Mouse (Mus musculus) kidney, adult 11 months (tissue): Measurements from ENCODE around the gene Bach2.

Source experiments
- DNase-seq: peaks from one replicate; pipeline ENCODE4 v3.0.0; 2022

Gene Bach2

DNA sequence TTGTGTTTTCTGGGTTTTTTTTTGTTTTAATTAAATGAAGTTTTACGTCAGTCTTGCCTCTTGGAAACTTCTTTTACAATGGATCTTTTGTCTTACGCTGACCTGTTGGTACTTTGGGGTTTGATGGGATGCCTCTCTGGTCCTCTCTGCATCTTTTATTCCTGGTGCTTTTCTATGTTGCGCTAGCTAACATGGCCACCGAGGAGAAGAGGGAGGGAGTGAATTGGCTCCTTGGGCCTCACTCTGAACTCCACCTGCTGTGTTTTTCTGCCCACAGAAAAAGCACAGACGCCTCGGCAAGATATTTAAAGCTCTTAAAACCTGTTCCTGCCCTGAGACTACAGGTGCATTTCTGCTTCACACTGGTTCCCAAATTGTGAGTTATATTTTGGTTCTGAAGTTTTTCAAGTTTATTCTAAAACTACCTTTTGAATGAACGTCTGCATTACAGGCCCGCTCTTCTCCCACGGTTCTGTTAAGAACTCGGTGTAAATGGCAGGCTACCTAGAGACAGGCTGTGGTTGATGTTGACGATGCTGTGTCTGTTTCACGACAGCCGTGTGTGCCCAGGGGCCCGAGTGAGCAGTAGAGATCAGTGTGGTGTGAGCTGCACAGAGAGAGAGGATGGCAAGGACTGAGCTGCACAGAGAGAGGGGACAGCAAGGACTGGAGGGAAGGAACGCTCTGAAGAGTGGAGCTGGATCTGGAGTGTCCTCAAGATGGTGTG is 13.5 kb downstream of the Bach2 start:
- DNase-seq = no peak

DNA sequence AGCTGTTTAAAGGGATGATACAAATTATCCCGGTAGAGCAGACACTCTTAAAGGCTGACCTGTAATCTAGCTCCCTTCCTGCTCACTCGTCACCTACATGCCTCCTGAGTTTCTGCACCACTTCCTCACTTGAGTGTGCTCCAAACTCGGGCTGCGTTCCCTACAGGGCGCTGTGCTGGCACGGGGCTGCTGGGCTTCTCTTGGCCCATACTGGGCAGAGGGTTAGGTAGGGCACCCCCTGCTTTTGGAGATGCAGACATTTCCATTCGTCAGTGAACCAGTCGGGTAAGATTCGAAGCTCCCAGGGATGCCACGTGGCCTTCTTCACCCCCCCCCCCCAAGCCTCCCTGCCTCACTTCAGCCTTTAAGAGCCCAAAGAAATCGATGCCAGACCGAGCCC is 19.1 kb downstream of the Bach2 start:
- no peak for DNase-seq

DNA sequence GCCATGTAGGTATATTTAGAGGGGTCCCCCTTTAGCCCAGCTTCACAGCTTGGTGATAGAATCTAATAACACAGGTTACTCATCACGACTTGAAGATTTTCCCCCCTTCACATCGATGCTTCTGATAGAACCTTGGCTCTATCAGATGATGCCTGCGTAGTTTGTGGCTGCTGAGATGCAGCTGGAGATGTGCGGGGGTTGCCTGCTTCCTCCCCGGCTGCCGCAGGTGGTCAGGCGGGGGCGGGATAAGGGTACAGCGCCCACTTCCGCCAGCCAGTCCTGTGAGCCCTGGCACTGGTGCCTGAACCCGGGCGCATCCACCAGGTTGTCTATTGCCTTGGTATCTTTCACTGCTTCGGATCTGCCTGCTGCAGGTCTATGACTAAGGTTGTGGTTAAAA is 19.5 kb downstream of the Bach2 start:
- no peak for DNase-seq

DNA sequence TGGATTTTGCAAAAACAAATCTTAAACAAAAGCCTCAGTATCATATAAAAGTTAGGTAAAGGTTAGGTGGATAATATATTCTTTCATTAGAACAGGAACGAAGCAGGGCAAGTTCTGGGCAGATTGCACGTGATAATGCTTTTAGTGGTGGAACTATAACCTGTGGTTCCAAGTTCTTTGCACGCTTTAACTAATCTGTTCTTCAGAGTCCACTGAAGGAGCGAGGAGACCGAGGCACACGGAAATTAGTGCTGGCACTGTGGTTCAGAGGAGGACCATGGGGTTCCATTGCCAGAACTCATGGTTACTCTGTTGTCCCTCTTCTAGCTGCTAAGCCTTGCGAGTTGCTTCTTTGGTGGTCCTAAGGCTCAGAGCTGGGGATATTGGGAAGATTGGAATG is 20.0 kb downstream of the Bach2 start:
- DNase-seq = no peak

DNA sequence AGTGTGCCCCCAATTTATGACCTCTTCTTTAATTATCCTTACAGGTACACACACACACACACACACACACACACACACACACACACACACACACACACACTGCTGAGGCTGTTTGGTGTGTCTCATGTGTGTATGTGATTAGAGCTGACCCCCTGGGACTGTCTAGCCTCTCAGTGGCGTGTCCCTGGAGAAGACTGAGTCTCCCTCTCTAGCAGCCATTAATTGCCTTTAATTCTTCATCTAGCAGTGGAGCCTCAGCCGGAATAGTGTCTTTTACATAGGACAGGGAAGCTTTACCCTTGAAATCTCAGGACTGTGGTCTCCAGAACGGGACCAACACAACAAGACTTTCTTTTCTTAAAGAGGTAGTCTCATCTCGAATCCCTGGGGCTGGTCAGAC is 22.3 kb downstream of the Bach2 start:
- DNase-seq = no peak

DNA sequence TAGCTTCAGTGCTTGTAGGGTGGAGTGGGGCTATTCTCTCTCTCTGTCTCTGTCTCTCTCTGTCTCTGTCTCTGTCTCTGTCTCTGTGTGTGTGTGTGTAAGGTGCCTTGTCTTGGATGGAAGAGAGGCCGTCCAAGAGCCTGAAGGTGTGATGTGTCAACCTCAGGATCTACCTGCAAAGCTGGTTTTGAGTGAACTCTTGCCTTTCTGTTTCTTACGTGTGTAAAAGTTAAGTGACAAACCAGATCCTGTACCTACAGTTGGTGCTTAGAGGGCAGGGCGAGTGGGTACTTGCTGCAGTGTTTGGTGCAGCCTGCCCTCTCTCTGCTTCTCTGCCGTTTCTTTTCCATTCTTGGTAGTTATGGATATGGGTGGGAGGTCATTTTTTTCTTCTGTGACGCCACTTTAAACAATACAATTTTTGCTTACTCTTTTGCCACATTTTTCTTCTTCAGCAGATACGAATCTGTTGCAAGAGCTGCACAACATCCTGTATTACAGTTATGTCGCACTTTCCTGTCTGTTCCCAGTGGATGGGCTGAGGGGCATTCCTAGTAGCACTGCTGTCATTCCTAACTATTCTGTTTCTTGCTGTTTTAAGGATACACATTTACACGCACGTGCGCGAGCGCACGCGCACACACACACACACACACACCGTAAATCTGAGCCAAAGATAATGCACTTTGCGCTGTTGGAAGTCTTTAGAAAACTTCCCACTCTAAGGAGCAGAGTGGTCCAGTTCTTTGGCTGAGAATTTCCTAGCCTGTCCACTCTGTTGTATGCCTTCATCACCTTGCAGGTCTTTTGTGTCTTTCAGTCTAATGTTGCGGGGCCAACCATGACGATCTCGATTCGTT is 24.5 kb downstream of the Bach2 start:
- DNase-seq = no peak

DNA sequence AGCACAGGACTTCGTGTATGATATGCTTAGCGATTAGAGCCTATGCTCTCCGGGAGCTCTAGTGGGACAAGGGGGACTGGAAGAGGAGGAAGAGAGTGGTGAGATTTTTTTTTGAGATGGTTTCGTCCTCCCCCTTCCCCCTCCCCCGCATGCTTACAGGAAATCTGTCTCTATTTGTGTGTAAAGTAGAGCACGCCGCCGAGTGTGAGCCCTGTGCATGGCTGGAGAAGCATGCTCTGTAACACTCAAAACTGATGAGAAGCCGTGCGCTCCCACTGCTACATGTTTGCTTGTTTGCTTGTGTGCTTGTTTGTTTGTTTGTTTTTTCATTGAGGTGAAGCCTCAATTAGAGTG is 25.1 kb downstream of the Bach2 start:
- DNase-seq = no peak

DNA sequence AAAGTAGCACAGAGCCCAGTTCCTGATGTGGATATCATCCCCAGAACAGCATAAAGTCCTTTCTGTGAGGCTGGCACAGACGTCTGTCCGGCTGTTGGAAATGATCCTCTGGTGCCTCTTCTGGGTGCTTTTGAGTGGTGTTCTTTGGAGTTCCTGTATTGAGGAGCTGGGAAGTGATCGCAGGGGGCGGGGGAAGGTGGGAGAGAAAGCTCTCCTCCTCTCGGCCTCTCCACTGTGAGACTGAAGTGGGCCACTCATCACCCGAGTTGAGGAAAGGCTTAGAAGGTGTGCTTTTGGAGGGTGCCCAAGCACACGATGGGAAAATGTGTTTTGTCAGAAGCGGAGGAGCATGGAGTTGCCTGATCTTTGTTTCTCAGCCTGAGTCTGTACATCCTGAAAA is 26.3 kb downstream of the Bach2 start:
- no peak for DNase-seq

DNA sequence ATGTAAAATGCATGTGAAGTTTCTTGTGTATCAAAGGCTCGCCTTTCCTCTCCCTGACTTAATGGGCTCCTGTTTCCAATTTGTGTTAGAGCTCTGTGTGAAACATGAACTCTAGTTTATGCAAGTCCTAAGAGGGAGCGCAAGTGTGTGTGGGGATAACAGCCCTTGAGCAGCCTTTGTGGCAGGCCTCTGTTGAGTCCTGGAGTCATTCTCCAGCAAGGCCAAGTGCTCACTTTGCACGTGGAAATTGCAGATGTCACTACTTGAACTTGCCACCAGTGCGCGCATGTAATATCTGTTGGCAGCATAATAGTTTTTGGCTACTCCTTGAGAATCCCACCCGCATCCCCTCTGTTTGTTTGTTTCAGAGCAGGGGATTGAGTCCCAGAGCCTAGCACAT is 28.1 kb downstream of the Bach2 start:
- no peak for DNase-seq

DNA sequence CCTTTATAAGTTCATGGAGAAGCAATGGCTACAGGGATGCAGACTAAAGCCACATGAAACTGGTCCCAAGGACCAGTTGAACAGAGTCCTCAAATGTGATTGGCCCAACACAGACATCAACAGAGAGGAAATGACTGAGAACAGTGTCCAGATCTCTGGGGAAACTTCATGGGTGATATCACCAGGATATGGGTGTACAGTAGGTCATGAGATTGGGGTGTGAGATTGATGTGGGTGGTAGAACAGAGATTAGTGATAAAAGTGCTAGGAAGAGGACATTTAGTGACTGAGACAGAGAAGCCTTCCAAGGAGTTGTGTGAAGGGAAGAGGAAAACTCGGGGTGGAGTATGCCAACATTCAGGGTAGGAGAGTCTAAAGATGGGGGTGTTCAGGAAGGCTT is 29.4 kb downstream of the Bach2 start:
- no peak for DNase-seq

DNA sequence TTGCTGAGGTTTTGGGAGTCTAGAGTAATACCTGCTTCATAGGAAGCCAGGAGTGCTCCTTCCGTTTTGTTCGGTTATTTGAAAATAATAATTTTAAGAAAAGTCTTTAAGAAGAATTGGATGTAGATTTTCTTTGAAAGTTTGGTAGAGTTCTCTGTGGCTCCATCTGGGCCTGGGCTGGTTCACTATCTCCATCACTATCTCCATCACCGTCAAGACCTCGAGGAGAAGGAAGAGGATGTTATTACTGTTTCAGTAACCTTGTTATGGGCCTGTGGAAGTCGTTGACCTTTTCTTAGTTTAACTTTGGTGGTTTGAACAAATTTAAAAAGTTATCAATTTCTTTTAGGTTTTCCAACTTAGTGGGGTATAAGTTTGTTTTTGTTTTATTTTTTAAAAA is 33.8 kb downstream of the Bach2 start:
- no peak for DNase-seq

DNA sequence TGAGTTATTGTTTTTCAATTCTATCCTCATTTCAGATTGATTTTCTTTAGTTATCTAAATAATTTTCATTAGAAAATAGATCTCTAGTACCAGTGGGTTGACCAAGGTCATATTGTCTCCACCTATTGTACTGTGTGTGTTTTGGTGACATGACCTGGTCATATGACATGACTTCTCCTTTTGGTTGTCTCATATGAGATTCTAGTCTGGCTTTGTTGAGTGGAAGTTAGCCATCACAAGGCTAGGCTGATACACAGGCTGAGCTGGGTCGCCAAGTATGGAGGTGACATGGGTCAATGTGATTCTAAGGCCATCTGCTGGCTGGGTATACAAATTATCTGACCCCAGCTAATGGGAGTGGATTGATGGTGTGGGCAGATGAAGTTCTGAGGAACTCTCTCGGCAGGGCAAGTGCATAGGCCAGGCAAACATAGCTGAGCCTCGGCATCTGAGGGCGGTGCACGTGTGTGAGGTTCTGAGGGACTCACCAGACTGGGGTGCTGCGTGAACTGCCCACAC is 36.2 kb downstream of the Bach2 start:
- DNase-seq = no peak

DNA sequence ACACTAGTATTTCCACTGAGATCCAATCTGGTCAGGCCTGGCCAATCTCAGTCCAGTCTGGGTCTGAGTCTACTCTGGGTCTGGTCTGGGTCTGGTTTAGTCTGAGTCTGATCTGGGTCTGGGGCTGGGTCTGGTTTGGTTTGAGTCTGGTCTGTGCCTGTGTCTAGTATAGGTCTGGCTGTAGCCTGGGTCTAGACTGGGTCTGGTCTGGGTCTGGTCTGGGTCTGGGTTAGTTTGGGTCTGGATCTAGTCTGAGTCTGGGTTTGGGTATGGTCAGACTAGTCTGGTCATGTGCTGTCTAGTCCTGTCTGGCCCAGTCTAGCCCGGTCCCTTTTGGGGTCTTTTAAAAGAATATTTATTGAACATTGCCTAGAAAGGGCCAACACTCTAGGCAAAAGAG is 41.2 kb downstream of the Bach2 start:
- DNase-seq = no peak

DNA sequence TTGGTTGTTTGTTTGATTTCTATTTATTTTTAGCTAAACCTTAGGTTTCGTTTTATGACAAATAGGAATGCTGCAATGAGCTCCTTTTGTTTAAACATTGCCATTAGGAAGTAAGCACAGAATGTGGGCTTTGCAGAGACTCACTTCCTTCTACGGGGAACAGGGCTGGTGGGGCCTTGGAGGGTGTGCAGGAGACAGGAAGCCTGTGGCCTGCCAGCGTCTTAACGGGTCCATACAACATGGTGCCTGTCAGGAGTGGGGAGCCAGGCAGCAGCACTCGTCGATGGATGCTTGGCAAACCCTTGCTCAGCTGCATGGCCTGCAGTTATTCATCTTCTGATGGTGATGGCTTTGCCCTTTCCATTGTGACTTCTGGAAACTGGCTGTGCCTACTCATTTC is 41.8 kb downstream of the Bach2 start:
- DNase-seq = no peak

DNA sequence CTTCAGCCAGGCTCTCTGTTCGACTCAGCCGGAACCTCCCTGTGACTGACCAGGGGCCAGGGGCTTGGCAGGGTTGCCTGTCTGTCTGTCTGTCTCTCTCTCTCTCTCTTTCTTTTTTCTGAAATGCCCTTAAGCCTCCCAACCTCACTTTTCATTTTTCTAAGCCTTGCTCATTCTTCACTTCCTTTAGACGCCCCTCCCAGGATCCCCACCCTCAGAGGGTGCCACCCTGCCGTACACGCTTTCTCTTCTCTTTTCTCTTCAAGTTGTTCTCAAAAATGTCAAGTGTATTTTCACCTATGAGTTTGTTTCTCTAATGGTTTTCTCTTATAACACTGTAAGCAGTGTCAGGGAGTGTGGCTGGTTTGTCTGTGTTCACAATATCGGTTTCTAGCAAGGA is 42.7 kb downstream of the Bach2 start:
- DNase-seq = no peak

DNA sequence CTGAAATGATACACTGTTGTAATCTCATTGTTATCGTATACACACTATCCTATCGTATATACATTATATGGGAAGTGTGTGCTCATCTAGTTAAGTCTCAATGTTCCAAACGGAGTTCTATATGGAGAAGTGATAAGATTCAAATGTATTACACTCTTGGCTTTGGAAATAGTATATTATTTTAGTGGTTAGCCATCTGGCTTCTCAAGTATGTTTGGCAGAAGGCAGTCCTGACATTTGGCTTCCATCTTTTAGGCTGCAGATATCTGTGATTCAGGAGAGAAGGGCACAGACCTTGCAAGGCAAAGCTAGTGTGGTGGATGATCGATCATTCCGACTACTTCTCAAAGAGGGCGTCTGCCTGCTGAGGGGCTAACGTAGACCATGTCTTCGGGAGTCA is 47.8 kb downstream of the Bach2 start:
- DNase-seq = no peak

DNA sequence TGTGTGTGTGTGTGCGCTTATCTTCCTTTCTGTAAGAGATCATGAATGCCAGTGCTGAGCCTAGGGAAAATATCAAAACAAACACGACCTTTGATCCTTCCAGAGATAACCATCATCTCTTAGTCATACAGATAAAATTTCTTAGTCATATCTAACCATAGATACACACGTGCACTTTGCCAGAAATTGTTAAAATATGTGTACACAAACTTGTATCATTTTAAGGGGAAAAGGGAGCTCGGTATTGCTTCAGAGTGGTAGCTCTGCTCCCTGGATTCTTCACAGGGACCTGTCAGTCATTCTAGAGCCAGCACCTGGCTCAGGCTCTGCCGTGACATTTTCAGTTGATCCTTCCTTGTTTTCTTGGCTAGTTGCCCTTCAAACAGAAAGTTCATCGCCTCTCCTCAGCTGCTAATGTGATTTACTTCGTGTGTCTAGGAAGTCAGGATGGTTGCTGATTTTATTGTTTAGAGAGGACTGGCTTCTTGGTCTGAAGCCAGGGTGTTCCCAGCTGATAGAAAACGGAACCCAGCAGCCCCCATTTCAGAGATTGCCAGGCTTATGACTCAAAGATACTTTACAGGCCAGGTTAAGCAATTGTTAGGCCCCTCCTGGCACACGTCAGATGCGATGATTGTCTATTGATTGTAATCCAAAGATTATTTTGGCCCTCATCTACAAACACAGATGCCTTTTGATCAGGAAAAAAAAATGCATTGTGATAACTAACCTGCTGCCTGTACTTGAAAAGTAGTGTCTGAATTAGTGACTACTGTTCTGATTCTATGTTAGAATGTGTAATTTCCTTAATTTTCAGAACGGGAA is 49.6 kb downstream of the Bach2 start:
- DNase-seq = peak; percentile 68

DNA sequence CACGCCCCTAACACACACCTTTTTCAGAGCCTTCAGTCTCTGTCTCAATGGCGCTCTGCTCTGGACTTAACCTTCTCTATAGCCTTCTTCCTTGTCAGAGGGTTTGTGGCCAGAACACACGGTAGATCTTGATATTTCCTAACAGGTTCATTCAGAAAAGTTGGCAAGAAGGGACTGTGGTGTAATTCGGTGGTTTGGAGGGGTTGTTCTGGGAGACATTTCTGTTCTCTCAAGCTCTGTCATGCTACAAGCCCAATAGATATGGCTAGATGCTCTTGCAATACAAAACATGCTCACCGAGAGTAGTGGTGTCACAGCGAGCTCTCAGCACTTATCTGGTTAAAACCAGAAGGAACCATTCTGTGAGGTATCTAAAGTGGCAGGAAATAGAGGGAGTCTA is 51.2 kb downstream of the Bach2 start:
- no peak for DNase-seq

DNA sequence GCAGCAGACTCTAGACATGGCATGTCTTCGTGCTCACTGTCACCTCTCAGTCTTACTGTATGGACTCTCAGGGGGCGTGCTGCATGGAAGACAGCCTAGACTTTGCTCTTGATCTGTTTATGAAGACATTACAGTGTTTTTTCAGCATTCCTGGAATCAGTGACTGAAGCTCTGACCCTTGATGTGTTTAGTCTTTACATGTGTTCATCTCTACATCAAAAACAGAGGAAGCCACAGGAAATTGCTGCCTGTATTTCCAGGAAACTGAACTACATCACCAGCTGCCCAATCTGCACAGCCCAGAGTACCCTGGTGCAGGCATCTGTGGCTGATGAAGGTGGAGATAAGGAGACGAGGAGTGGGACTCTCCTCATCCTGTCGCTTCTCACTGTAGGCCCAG is 52.8 kb downstream of the Bach2 start:
- no peak for DNase-seq

DNA sequence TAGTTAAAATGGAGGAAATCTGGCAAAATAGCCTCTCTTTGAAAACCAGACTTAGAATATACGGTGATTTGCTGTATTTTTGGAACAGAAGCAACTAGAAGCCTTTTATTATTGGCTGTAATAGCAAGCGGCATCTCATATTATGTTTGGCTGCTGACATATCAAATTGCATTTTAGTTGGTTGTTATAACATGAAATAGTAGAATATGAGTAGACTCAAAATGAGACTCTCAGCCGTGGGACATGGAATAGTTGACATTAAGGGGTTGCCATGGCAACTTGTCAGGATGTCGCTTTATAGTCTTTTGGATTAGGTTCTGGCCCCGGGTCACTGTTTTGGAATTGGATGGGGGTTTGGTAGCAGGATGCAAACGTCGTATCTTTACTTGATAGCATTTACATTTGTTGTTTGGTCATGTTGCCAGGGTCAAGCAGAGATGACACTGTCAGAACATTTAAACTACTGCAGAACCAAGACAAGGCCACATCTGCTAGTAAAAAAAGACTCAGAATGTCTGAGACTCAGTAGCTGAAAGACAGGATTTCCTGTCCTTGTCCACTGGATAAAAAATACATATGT is 55.2 kb downstream of the Bach2 start:
- DNase-seq = no peak

DNA sequence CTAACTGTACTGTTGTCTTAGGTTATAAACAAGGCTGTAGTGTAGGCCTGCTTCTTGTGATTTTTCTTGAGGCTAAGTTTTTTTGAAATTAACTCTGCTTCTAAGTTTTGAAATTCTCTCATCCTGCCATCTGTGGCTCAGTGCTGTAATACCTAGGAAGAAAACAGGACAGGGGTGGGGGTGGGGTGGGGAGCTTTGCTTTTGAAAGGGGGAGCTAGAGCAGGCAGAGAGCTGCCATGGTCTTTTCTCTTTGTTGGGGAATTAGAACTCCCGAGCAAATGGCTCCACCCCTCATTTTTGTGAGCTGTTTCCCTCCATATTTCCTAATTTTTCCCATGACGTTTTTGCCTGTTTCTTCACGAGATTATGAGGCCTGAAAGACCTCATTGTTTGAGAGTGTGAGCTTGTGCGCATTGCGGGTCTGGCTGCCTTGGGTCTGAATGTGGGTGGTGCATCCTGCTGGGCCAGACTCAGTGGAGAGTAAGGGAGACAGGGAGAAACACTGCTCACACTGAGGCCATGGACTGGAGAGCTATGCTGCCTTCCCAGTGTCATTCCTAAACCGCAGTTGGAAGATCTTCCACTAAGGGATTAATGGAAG is 58.6 kb downstream of the Bach2 start:
- no peak for DNase-seq

DNA sequence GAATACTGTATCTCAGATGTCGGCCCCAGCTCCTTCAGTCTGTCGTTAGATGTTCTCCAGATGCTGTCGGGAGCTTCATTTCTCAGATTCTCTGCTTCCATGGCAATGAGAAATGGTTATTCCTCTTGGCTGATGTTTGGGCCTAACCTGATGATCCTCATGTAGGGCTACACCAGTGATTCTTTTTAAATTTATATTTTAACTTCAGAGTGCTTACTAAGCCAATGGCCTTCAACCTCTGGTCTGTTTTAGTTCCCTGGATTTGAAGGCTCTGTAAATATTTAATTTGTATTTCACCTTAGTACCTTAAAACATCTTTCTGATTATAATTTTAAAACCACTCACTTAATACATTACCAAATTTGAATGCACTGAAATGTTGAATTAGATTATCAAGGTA is 60.6 kb downstream of the Bach2 start:
- no peak for DNase-seq

DNA sequence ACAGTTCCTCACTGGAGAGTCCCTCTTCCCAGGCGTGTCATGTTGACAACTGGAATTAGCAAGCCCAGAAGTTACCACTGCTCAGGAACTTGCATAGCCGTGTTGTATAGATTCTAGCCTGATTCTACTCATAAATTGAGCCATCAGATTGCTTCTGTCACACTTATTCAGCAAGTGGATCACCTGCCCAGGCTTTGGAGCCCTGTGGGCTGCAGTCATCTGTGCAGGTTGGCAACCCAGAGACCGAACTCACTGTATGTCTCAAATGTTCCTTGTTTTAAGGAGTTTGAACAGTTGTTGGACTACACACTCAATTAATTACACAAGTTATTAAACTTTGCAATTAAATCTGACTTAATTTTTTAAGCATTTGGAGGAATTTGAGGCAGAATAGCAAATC is 61.4 kb downstream of the Bach2 start:
- DNase-seq = no peak
